Mouse (Mus musculus): ENCODE measurements around the gene Mlst8. TPM values are rescaled to one million over a fixed set of nuclear protein-coding genes. Genes with fewer than 3 reads are reported as not detected.

Mlst8 gene
- polyA plus RNA-seq, 1 experiment: 23.3 TPM

- TF ChIP-seq POLR2A (IDR thresholded peaks at IDR 0.05; ENCODE audit: low read depth, low read length): no peak
- no peak for TF ChIP-seq CTCF (IDR thresholded peaks at IDR 0.05; ENCODE audit: borderline replicate concordance, insufficient read depth, low read length)
- H3K27ac ChIP-seq (ENCODE audit: insufficient read depth, low read length): no peak overlapping the region
- no peaks in the 10 kb centered on the region; the same call in 1 of the 2 replicates for H3K4me1 ChIP-seq (ENCODE audit: control insufficient read depth, insufficient read depth, low read length)
- peak overlapping the region; percentile 40 for H3K4me3 ChIP-seq (ENCODE audit: insufficient read depth, low read length)
Measured at GRCm38 (mm10) chr17:24479431-24479830, 553 bp upstream of the Mlst8 start.

GRCm38 (mm10) chr17:24477985-24478600, 785 bp downstream of the Mlst8 start:
- Histone ChIP-seq H3K4me1 (ENCODE audit: control insufficient read depth, insufficient read depth, low read length) (no peaks in the 10 kb centered on the region; the same call in 1 of the 2 replicates), H3K27ac (ENCODE audit: insufficient read depth, low read length) (no peak overlapping the region), H3K4me3 (ENCODE audit: insufficient read depth, low read length) (peak overlapping the region; percentile 38)
- no peak for TF ChIP-seq POLR2A (IDR thresholded peaks at IDR 0.05; ENCODE audit: low read depth, low read length)
- 0 out of 2 replicates have a peak, but pooled peaks have one; percentile 15 for TF ChIP-seq CTCF (IDR thresholded peaks at IDR 0.05; ENCODE audit: borderline replicate concordance, insufficient read depth, low read length)

GRCm38 (mm10) chr17:24477053-24477984, 1.6 kb downstream of the Mlst8 start:
- TF ChIP-seq POLR2A (IDR thresholded peaks at IDR 0.05; ENCODE audit: low read depth, low read length) (no peak), CTCF (IDR thresholded peaks at IDR 0.05; ENCODE audit: borderline replicate concordance, insufficient read depth, low read length) (no peak)
- Histone ChIP-seq H3K4me1 (ENCODE audit: control insufficient read depth, insufficient read depth, low read length) (peaks cover 4% of the 10 kb centered on the region; the same call in 1 of the 2 replicates), H3K27ac (ENCODE audit: insufficient read depth, low read length) (no peak overlapping the region), H3K4me3 (ENCODE audit: insufficient read depth, low read length) (no peak overlapping the region)

GRCm38 (mm10) chr17:24476022-24476776, 2.7 kb downstream of the Mlst8 start:
- no peak overlapping the region for H3K27ac ChIP-seq (ENCODE audit: insufficient read depth, low read length)
- no peak overlapping the region for H3K4me3 ChIP-seq (ENCODE audit: insufficient read depth, low read length)
- TF ChIP-seq CTCF (IDR thresholded peaks at IDR 0.05; ENCODE audit: borderline replicate concordance, insufficient read depth, low read length) (no peak), POLR2A (IDR thresholded peaks at IDR 0.05; ENCODE audit: low read depth, low read length) (no peak)
- peaks cover 4% of the 10 kb centered on the region; the same call in 1 of the 2 replicates for H3K4me1 ChIP-seq (ENCODE audit: control insufficient read depth, insufficient read depth, low read length)

GRCm38 (mm10) chr17:24475586-24475985, 3.3 kb downstream of the Mlst8 start:
- H3K27ac ChIP-seq (ENCODE audit: insufficient read depth, low read length): no peak overlapping the region
- TF ChIP-seq POLR2A (IDR thresholded peaks at IDR 0.05; ENCODE audit: low read depth, low read length): no peak
- no peak for TF ChIP-seq CTCF (IDR thresholded peaks at IDR 0.05; ENCODE audit: borderline replicate concordance, insufficient read depth, low read length)
- H3K4me1 ChIP-seq (ENCODE audit: control insufficient read depth, insufficient read depth, low read length): peaks cover 4% of the 10 kb centered on the region; the same call in 1 of the 2 replicates
- H3K4me3 ChIP-seq (ENCODE audit: insufficient read depth, low read length): no peak overlapping the region

GRCm38 (mm10) chr17:24474557-24474956, 4.3 kb downstream of the Mlst8 start:
- no peak overlapping the region for H3K27ac ChIP-seq (ENCODE audit: insufficient read depth, low read length)
- no peak for TF ChIP-seq CTCF (IDR thresholded peaks at IDR 0.05; ENCODE audit: borderline replicate concordance, insufficient read depth, low read length)
- TF ChIP-seq POLR2A (IDR thresholded peaks at IDR 0.05; ENCODE audit: low read depth, low read length): no peak
- H3K4me3 ChIP-seq (ENCODE audit: insufficient read depth, low read length): no peak overlapping the region
- peaks cover 4% of the 10 kb centered on the region; the same call in 1 of the 2 replicates for H3K4me1 ChIP-seq (ENCODE audit: control insufficient read depth, insufficient read depth, low read length)

GRCm38 (mm10) chr17:24473612-24474275, 5.1 kb downstream of the Mlst8 start, which contains the start of gene Bricd5:
Gene Bricd5 (plus strand): TSS chr17:24473884.
- no peak within 1 kb of the TSS for H3K27ac ChIP-seq (ENCODE audit: insufficient read depth, low read length)
- peaks cover 4% of the 10 kb centered on the region; the same call in 1 of the 2 replicates for H3K4me1 ChIP-seq (ENCODE audit: control insufficient read depth, insufficient read depth, low read length)
- no peak within 1 kb of the TSS for H3K4me3 ChIP-seq (ENCODE audit: insufficient read depth, low read length)
- TF ChIP-seq CTCF (IDR thresholded peaks at IDR 0.05; ENCODE audit: borderline replicate concordance, insufficient read depth, low read length): no peak
- no peak; the same call in 1 of the 2 replicates for TF ChIP-seq POLR2A (IDR thresholded peaks at IDR 0.05; ENCODE audit: low read depth, low read length)

GRCm38 (mm10) chr17:24472512-24472911, 6.4 kb downstream of the Mlst8 start:
- Histone ChIP-seq H3K27ac (ENCODE audit: insufficient read depth, low read length) (no peak overlapping the region), H3K4me3 (ENCODE audit: insufficient read depth, low read length) (peak overlapping the region; percentile 66; the same call in 1 of the 2 replicates), H3K4me1 (ENCODE audit: control insufficient read depth, insufficient read depth, low read length) (peaks cover 4% of the 10 kb centered on the region; the same call in 1 of the 2 replicates)
- TF ChIP-seq CTCF (IDR thresholded peaks at IDR 0.05; ENCODE audit: borderline replicate concordance, insufficient read depth, low read length): no peak
- TF ChIP-seq POLR2A (IDR thresholded peaks at IDR 0.05; ENCODE audit: low read depth, low read length): peak; percentile 38; the same call in 1 of the 2 replicates

All from embryonic fibroblast, embryonic 13.5 days (primary cell).